Mouse (Mus musculus): ENCODE measurements around the gene Tmem9b. TPM values are rescaled to one million over a fixed set of nuclear protein-coding genes. Genes with fewer than 3 reads are reported as not detected.
A peak's percentile ranks its signal among the peaks of the same experiment; 100 is the strongest.

Tmem9b gene
- 64.4 and 65.2 TPM in 2 replicates for polyA plus RNA-seq (2015; fragmentation: Nextera tagmentation; extraction: Ambion mirVana)

DNA sequence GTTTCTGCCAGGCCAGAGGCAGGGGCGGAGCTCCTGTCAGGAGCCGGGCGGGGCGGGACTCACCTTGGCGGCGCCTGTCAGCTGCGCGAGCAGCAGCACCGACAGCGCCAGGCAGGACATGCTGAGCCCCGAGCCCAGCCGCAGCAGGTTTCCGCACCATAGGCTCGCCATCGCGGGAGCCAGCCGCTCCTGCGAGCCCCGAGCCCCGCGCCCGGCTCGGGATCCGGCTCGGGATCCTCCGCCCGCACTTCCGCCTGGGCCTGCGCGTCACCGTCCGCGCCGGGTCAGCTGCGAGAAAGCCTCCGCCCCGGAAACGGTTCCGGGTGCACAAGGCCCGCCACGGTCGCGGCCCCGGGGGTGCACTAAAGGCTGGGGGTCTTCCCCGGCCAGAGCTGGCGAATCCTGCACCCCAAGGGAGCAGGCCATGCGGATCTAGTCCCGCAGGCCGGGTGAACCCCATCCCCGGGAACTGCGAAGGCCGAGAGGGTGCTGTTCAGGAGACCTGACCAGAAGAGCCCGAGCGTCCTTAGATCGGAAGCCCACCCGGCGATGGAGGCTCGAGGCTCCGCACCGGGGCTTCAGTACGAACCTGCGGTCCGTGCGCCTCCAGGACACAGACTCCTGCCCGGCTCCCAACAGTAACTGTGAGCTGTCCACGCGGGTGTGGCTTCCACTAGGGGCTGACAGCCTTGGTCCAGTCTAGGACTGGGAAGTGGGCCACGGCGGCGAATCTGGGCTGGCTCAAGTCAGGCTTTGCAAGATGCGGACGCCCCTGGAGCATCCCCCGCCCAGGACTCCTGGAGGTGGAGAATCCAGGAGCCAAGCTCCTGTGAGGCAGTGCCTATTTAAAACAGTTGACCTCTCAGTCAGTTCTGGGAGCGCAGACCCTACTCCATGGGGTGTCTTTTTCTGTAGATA, at the start of gene Tmem9b:
Tmem9b (minus strand) TSS at position 868 of the 918 bp plus-strand sequence.
- Histone ChIP-seq H3K36me3 (no peaks in the 10 kb centered on the region), H3K9me3 (no peaks in the 10 kb centered on the region), H3K27ac (peak within 1 kb of the TSS; percentile 88), H3K4me1 (replicated peaks) (0 out of 2 replicates have a peak, but pooled peaks cover 10% of the 10 kb centered on the region), H3K27me3 (replicated peaks) (no peaks in the 10 kb centered on the region), H3K9ac (peak within 1 kb of the TSS; percentile 96), H3K4me3 (replicated peaks) (peak within 1 kb of the TSS; percentile 92), H3K4me2 (replicated peaks) (peak within 1 kb of the TSS; percentile 78)
- peak; percentile 95 for ATAC-seq
- under 1% methylated on average over 74 of the region's 74 CpGs for WGBS

DNA sequence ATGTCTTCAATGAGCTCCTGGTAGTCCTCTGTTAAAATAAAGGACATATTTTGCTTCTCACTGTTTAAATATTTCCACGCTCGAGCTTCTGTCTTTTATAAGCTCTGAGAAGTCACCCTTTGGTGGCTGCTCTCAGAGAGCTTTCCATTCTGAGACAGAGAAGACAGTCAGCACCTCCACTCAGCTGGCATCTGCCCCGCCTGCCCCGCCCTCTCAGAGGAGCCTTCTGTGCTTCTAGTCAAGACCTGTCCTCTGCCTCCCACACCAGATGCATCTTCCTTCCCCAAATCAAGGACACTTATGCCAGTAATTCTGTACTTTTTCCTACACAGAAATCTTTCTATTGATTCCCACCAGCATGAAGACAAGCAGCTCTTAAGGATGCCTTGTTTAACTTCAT, 48.0 kb upstream of the Tmem9b start:
- Histone ChIP-seq H3K9me3 (no peaks in the 10 kb centered on the region), H3K4me3 (replicated peaks) (no peak overlapping the region), H3K27me3 (replicated peaks) (no peaks in the 10 kb centered on the region), H3K4me2 (replicated peaks) (no peak overlapping the region), H3K36me3 (no peaks in the 10 kb centered on the region), H3K9ac (no peak overlapping the region), H3K27ac (no peak overlapping the region), H3K4me1 (replicated peaks) (no peaks in the 10 kb centered on the region)
- 74% methylated on average over 4 of the region's 4 CpGs for WGBS
- ATAC-seq, result no peak

DNA sequence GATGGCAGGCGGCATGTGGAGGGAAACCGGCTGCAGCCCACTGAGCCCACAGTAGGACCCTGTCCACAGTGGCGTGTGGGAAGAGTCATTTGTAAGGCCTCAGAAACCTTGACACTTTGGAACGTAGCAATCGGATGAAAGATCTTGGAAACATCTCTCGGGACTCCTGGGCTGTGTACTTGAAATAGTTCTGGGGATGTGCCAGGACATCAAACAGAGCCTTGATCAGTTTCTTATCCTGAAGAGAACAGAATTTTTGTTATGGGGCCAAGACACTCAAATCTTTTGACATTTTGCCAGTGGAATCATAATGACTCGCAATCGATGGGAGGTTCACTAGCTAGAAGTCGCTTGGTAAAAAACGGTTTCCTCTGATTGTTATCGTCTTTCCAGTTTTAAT, 46.5 kb upstream of the Tmem9b start:
- no peak for ATAC-seq
- Histone ChIP-seq H3K9ac (no peak overlapping the region), H3K36me3 (no peaks in the 10 kb centered on the region), H3K4me3 (replicated peaks) (no peak overlapping the region), H3K27ac (no peak overlapping the region), H3K4me2 (replicated peaks) (no peak overlapping the region), H3K27me3 (replicated peaks) (no peaks in the 10 kb centered on the region), H3K4me1 (replicated peaks) (no peaks in the 10 kb centered on the region), H3K9me3 (no peaks in the 10 kb centered on the region)
- WGBS, result 67% methylated on average over 11 of the region's 11 CpGs

DNA sequence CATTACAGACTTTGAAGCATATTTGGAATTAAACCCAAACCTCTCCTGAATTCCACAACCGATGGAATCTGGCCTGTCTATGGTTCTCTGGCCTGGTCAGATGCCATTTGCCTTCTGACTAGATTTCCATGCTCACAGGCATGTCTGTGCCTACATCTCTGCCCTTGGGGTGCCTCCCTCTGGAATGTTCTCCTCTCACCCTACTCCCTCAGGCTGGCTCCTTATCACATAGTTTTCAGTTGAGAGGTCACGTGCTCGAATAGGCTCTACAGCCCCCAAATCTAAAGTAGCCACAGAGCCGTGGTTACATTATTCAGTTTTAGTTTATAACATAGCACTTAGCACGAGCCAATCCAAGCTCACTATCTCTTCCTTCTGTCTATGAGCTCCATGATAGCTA, 42.9 kb upstream of the Tmem9b start:
- Histone ChIP-seq H3K4me3 (replicated peaks) (no peak overlapping the region), H3K4me2 (replicated peaks) (no peak overlapping the region), H3K27me3 (replicated peaks) (no peaks in the 10 kb centered on the region), H3K9me3 (no peaks in the 10 kb centered on the region), H3K9ac (no peak overlapping the region), H3K27ac (no peak overlapping the region), H3K36me3 (no peaks in the 10 kb centered on the region), H3K4me1 (replicated peaks) (no peaks in the 10 kb centered on the region)
- WGBS, result 51% methylated on average over 5 of the region's 5 CpGs
- no peak for ATAC-seq

DNA sequence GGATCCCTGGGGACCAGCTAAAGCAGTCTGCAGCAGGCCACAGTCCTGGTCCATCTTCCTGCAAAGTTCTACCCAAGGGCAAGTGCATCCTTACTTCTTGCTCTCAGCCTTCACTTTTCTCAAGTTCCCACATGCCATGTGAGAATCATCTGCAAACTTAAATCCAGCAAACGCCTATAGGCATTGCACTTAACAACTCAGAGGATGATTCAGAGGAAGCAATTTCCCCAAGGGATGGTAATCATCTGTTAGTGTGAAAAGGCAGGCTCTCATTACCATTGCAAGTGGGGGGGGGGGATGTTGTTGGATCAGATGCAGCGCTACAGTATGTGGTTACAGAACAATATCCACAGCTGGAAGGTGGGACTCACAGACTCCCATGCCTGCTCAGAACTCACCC, 41.9 kb upstream of the Tmem9b start:
- Histone ChIP-seq H3K9ac (no peak overlapping the region), H3K4me1 (replicated peaks) (no peaks in the 10 kb centered on the region), H3K36me3 (no peaks in the 10 kb centered on the region), H3K9me3 (no peaks in the 10 kb centered on the region), H3K27me3 (replicated peaks) (no peaks in the 10 kb centered on the region), H3K4me3 (replicated peaks) (no peak overlapping the region), H3K4me2 (replicated peaks) (no peak overlapping the region), H3K27ac (no peak overlapping the region)
- WGBS, result 75% methylated on average over 2 of the region's 2 CpGs
- ATAC-seq, result no peak

DNA sequence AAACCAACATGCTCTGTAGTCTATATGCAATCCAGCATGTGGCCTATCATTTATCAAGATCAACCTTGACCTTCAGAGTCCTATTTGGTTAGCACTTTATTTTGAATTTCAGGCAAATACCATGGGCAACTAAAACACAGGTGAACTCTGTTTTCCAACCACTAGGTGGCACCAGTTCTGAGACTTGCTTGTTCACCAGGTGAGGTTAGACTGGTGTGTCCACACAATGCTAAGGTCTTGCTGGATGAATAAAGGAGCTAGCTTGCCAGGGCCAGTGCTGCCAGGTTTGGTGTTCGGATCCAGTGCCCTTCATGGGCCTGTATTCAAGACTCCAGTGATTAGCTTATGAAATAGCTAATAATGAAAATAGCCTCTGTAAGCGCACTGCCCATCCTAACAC, 40.1 kb upstream of the Tmem9b start:
- no peaks in the 10 kb centered on the region for H3K9me3 ChIP-seq
- H3K27me3 ChIP-seq (replicated peaks), result no peaks in the 10 kb centered on the region
- ATAC-seq, result 0 out of 2 replicates have a peak, but pooled peaks have one; percentile 45
- H3K4me2 ChIP-seq (replicated peaks), result no peak overlapping the region
- H3K36me3 ChIP-seq, result no peaks in the 10 kb centered on the region
- no peak overlapping the region for H3K27ac ChIP-seq
- H3K4me1 ChIP-seq (replicated peaks), result no peaks in the 10 kb centered on the region
- 79% methylated on average over 2 of the region's 2 CpGs for WGBS
- no peak overlapping the region for H3K4me3 ChIP-seq (replicated peaks)
- no peak overlapping the region for H3K9ac ChIP-seq

DNA sequence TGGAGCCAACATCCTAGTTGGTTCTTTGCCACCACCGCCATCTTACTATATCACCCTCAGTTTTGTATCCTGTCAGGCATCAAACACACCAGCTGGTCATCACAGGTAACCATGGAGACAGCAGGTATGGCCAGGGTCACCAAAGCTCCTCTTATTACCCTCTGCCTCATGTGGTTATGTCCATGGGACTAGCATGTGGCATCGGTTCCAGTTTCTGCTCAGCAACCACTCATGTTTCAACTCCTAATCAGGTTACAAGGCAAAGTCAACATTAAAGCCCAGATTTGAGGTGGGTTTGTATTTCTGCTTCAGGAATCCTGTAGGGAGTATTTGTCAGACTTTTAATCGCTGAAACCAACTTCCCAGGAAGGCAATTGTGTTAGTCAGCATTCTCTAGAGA, 38.1 kb upstream of the Tmem9b start:
- Histone ChIP-seq H3K9me3 (no peaks in the 10 kb centered on the region), H3K9ac (no peak overlapping the region), H3K27me3 (replicated peaks) (no peaks in the 10 kb centered on the region), H3K4me2 (replicated peaks) (no peak overlapping the region), H3K27ac (no peak overlapping the region), H3K4me1 (replicated peaks) (no peaks in the 10 kb centered on the region), H3K4me3 (replicated peaks) (no peak overlapping the region), H3K36me3 (no peaks in the 10 kb centered on the region)
- ATAC-seq, result no peak
- WGBS, result 61% methylated on average over 3 of the region's 3 CpGs

DNA sequence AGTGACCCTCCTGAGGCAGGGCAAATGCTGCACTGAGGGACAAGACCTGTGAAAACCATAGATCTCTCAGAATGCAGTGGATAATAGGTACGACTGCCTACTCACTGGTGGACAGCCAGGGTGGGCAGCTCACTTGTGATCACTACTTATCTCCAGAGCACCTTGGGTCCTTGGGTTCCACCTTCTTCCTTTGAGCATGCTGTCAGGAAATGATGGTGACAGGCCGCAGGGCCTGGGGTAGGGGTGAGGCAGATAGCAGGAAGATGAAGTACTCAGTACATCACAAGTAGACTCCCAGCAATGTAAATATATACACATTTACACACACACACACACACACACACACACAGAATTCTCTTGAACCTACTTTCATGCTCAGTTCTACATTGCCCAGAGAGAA, 35.2 kb upstream of the Tmem9b start:
- Histone ChIP-seq H3K4me1 (replicated peaks) (no peaks in the 10 kb centered on the region), H3K9me3 (no peaks in the 10 kb centered on the region), H3K27ac (no peak overlapping the region), H3K36me3 (no peaks in the 10 kb centered on the region), H3K9ac (no peak overlapping the region), H3K4me2 (replicated peaks) (no peak overlapping the region), H3K4me3 (replicated peaks) (no peak overlapping the region), H3K27me3 (replicated peaks) (peaks cover 7% of the 10 kb centered on the region; the same call in 1 of the 2 replicates)
- no peak for ATAC-seq
- 80% methylated on average over 2 of the region's 2 CpGs for WGBS

DNA sequence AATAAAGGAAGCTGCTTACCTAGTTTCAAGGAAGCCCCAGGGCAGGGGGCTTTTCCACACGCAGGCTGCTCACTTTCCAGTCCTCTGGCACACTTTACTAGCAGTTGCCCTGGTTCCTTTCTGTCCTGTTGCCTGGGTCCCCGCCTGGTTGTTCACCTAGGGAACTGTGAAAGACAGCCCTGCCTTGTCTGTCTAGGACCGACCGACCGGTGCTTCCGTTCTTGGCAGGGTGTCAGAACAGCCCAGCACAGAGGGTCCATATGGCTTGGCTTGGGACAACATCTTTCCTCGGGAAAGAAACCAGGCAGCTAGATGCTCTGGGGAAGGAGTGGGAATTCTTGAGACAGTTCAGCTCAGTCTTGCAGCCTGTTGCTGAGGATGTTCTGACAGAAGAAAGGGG, 30.6 kb upstream of the Tmem9b start:
- H3K4me2 ChIP-seq (replicated peaks), result no peak overlapping the region
- no peaks in the 10 kb centered on the region for H3K9me3 ChIP-seq
- H3K9ac ChIP-seq, result no peak overlapping the region
- peaks cover 12% of the 10 kb centered on the region for H3K4me1 ChIP-seq (replicated peaks)
- peaks cover 32% of the 10 kb centered on the region for H3K27me3 ChIP-seq (replicated peaks)
- no peak overlapping the region for H3K4me3 ChIP-seq (replicated peaks)
- ATAC-seq, result no peak
- H3K27ac ChIP-seq, result no peak overlapping the region
- H3K36me3 ChIP-seq, result no peaks in the 10 kb centered on the region
- 44% methylated on average over 7 of the region's 7 CpGs for WGBS

DNA sequence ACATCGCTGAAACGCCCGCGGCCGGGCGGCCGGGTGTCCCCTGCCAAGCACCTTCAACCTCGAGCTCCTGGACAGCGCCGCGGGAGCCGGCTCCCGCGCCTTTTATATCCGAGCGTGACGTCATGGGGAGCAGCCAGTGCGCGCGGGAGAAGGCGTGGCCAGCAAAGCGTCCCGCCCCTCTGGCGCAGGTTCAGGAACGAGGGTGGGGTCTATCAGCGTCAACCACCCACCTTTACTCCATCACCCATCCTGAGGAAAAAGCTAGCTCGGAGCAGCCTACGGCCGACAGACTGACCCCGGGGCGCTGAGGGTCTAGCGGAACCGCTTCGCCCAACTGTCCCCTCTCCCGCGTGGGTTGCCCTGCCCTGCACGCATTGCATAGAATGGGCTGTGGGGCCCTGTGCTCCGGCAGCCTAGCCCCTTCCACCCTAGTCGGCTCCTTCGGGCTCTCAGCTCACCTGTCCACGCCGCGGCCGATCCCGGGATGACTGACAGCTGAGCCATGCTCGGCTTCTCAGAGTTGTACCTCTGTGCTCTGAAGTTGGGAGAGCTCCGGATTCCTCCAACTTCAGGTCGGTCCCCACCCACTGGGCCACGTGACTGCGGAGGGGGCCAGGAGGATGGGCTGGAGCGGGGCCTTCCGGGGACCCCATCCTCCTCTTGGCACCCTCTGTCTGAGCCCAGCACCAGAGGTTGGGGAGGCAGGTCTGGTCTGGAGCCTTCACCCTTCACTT, 29.0 kb upstream of the Tmem9b start, which contains the start of gene Nrip3:
Nrip3 (minus strand) TSS at position 556 of the 734 bp plus-strand sequence.
- WGBS, result 3% methylated on average over 52 of the region's 52 CpGs
- Histone ChIP-seq H3K27me3 (replicated peaks) (peaks cover 32% of the 10 kb centered on the region), H3K9ac (peak within 1 kb of the TSS; percentile 24), H3K27ac (no peak within 1 kb of the TSS), H3K36me3 (no peaks in the 10 kb centered on the region), H3K9me3 (no peaks in the 10 kb centered on the region), H3K4me2 (replicated peaks) (peak within 1 kb of the TSS; percentile 98), H3K4me1 (replicated peaks) (peaks cover 12% of the 10 kb centered on the region), H3K4me3 (replicated peaks) (peak within 1 kb of the TSS; percentile 47)
- peak; percentile 95 for ATAC-seq

DNA sequence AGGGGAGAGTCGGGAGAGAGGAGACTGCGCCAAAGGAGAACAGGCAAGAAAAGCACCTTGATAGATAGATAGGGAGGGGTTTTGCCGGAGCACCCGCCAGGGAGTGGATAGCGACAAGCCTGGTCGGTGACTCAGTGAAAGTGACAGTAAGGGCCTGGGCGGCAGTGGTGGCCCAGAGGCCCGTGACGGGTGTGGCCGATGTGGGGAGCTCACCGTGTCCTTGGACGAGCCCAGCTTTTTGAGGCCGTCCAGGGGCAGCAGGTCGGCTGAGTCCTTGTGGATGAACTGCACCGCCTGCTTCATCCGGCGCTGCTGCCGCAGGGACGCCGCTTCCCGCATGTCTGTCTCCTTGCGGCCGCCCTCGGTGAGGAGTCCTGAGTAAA, 28.4 kb upstream of the Tmem9b start:
- Histone ChIP-seq H3K36me3 (no peaks in the 10 kb centered on the region), H3K9ac (peak overlapping the region; percentile 24), H3K4me1 (replicated peaks) (peaks cover 12% of the 10 kb centered on the region), H3K27ac (no peak overlapping the region), H3K4me2 (replicated peaks) (peak overlapping the region; percentile 98), H3K9me3 (no peaks in the 10 kb centered on the region), H3K27me3 (replicated peaks) (peaks cover 32% of the 10 kb centered on the region), H3K4me3 (replicated peaks) (peak overlapping the region; percentile 47)
- under 1% methylated on average over 24 of the region's 24 CpGs for WGBS
- peak; percentile 72 for ATAC-seq

DNA sequence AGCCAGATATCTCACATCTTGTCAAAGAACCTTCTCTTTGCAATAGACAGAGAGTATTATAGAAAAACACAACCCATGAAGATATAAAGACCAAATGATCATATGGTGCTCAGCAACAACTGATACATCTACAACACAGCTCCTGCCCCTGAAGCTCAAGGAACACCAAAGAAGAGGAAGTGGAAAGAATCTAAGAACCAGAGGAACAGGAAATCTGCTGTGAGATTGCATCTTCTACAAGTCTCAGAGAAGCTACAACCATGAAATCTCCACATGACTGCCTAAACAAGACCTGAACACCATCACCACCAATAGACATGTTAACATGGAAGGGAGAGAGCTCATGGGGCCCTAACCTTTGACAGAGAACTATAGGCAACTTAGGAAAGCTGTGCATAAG, 19.6 kb upstream of the Tmem9b start:
- Histone ChIP-seq H3K27me3 (replicated peaks) (no peaks in the 10 kb centered on the region), H3K4me1 (replicated peaks) (no peaks in the 10 kb centered on the region), H3K36me3 (no peaks in the 10 kb centered on the region), H3K4me2 (replicated peaks) (no peak overlapping the region), H3K4me3 (replicated peaks) (no peak overlapping the region), H3K9ac (no peak overlapping the region), H3K27ac (no peak overlapping the region), H3K9me3 (no peaks in the 10 kb centered on the region)
- ATAC-seq, result no peak

All from intestine, embryonic 15.5 days (tissue).